Mouse (Mus musculus) kidney, adult 2 months (tissue): ENCODE results near the gene Tox2.

Source experiments
- CTCF ChIP-seq: fragments of 200-500 bp; conservative IDR thresholded peaks from 2 replicates; pipeline ENCODE4 v1.5.1; 2011; ENCODE audit warnings: low read depth, mild to moderate bottlenecking, control low read depth, low read length, moderate library complexity, mixed read lengths; ENCODE audit not compliant: insufficient read depth, insufficient read length
- POLR2A ChIP-seq: fragments of 200-500 bp; IDR thresholded peaks from one replicate; pipeline ENCODE4 v1.6.1; 2011; ENCODE audit warnings: low read depth, low read length, control low read depth

GRCm38 (mm10) chr2:163190004-163190441 lies 12.9 kb upstream of the Tox2 start:
- TF ChIP-seq CTCF (no peak), POLR2A (no peak)
